Mouse (Mus musculus) liver, embryonic 13.5 days (tissue): Measurements from ENCODE around the gene Nr5a1. TPM values are rescaled to one million over a fixed set of nuclear protein-coding genes. Genes with fewer than 3 reads are reported as not detected.

ENCODE experiments used
- ATAC-seq: fragments of 200-750 bp; cut with Nextera tagmentation; 2 replicates; pipeline ENCODE4 v1.8.0; 2017; ENCODE audit warnings: low read depth, mild to moderate bottlenecking, moderate number of reproducible peaks, moderate library complexity
- DNase-seq: peaks from one replicate; pipeline ENCODE4 v3.0.0; 2022
- H3K27ac ChIP-seq: fragments of 300-500 bp; sonication (generic); 2 replicates; pipeline ENCODE4 v1.5.1; 2015; ENCODE audit warnings: moderate library complexity, mild to moderate bottlenecking, inconsistent platforms
- H3K27me3 ChIP-seq: fragments of 300-500 bp; sonication (generic); 2 replicates; pipeline ENCODE4 v1.6.1; 2015; ENCODE audit warnings: mild to moderate bottlenecking, inconsistent platforms
- H3K36me3 ChIP-seq: fragments of 300-500 bp; sonication (generic); 2 replicates; pipeline ENCODE4 v1.6.1; 2015; ENCODE audit warnings: mild to moderate bottlenecking, inconsistent platforms
- H3K4me1 ChIP-seq: fragments of 300-500 bp; sonication (generic); replicated peaks from 2 replicates; pipeline ENCODE4 v1.6.1; 2015; ENCODE audit warnings: inconsistent platforms
- H3K4me2 ChIP-seq: fragments of 300-500 bp; sonication (generic); 2 replicates; pipeline ENCODE4 v1.6.1; 2015; ENCODE audit warnings: inconsistent platforms, mild to moderate bottlenecking, moderate library complexity
- H3K4me3 ChIP-seq: fragments of 300-500 bp; sonication (generic); replicated peaks from 2 replicates; pipeline ENCODE4 v1.5.1; 2015; ENCODE audit warnings: mild to moderate bottlenecking, inconsistent platforms
- H3K9ac ChIP-seq: fragments of 300-500 bp; sonication (generic); 2 replicates; pipeline ENCODE4 v1.6.1; 2015; ENCODE audit warnings: mild to moderate bottlenecking, inconsistent platforms
- H3K9me3 ChIP-seq: fragments of 300-500 bp; sonication (generic); replicated peaks from 2 replicates; pipeline ENCODE4 v1.6.1; 2016; ENCODE audit warnings: inconsistent platforms
- WGBS: fragments of 180-500 bp; shearing (Covaris S2); methylation state at CpG from one replicate; pipeline ENCODE4 v1.1.7; 2015; ENCODE audit not compliant: insufficient replicate concordance; 5-methylcytosine and 5-hydroxymethylcytosine counted together
- polyA plus RNA-seq: library from polyadenylated mRNA; unstranded; fragments of >200 nt; fragmentation: Nextera tagmentation; extraction: Ambion mirVana; gene quantifications from 2 replicates; pipeline ENCODE4 v1.2.1, GENCODE M21; 2015

The Nr5a1 gene
- polyA plus RNA-seq, 1 experiment from 2014 or later, result not detected

GRCm38 (mm10) chr2:38700177-38700576 lies 14.2 kb downstream of the Nr5a1 start:
- Histone ChIP-seq H3K27ac (no peak overlapping the region), H3K9ac (no peak overlapping the region), H3K4me3 (no peak overlapping the region), H3K4me1 (0 out of 2 replicates have a peak, but pooled peaks cover 9% of the 10 kb centered on the region), H3K36me3 (no peaks in the 10 kb centered on the region), H3K27me3 (peaks cover 85% of the 10 kb centered on the region), H3K9me3 (no peaks in the 10 kb centered on the region), H3K4me2 (no peak overlapping the region)
- WGBS, result 49% methylated on average over 5 of the region's 5 CpGs
- DNase-seq (no peak), ATAC-seq (no peak)

GRCm38 (mm10) chr2:38698623-38699022 lies 15.7 kb downstream of the Nr5a1 start:
- H3K36me3 ChIP-seq, result no peaks in the 10 kb centered on the region
- no peak overlapping the region for H3K4me3 ChIP-seq
- H3K4me2 ChIP-seq, result no peak overlapping the region
- DNase-seq (no peak), ATAC-seq (no peak)
- 0 out of 2 replicates have a peak, but pooled peaks cover 9% of the 10 kb centered on the region for H3K4me1 ChIP-seq
- 67% methylated on average over 5 of the region's 5 CpGs for WGBS
- H3K27ac ChIP-seq, result no peak overlapping the region
- H3K9ac ChIP-seq, result no peak overlapping the region
- H3K9me3 ChIP-seq, result no peaks in the 10 kb centered on the region
- peaks cover 86% of the 10 kb centered on the region for H3K27me3 ChIP-seq

GRCm38 (mm10) chr2:38697128-38698120 lies 16.9 kb downstream of the Nr5a1 start:
- WGBS, result 53% methylated on average over 27 of the region's 27 CpGs
- no peaks in the 10 kb centered on the region for H3K9me3 ChIP-seq
- 0 out of 2 replicates have a peak, but pooled peaks cover 9% of the 10 kb centered on the region for H3K4me1 ChIP-seq
- no peaks in the 10 kb centered on the region for H3K36me3 ChIP-seq
- H3K4me3 ChIP-seq, result no peak overlapping the region
- no peak overlapping the region for H3K4me2 ChIP-seq
- no peak overlapping the region for H3K9ac ChIP-seq
- H3K27me3 ChIP-seq, result peaks cover 75% of the 10 kb centered on the region
- no peak overlapping the region for H3K27ac ChIP-seq
- DNase-seq (no peak), ATAC-seq (no peak)

GRCm38 (mm10) chr2:38695770-38696169 lies 18.6 kb downstream of the Nr5a1 start:
- H3K27me3 ChIP-seq, result peaks cover 64% of the 10 kb centered on the region
- H3K36me3 ChIP-seq, result no peaks in the 10 kb centered on the region
- H3K4me3 ChIP-seq, result no peak overlapping the region
- ATAC-seq, result no peak
- no peak for DNase-seq
- 0 out of 2 replicates have a peak, but pooled peaks cover 7% of the 10 kb centered on the region for H3K4me1 ChIP-seq
- WGBS, result 61% methylated on average over 9 of the region's 9 CpGs
- no peak overlapping the region for H3K27ac ChIP-seq
- H3K4me2 ChIP-seq, result no peak overlapping the region
- no peaks in the 10 kb centered on the region for H3K9me3 ChIP-seq
- no peak overlapping the region for H3K9ac ChIP-seq

GRCm38 (mm10) chr2:38691542-38691941 lies 22.8 kb downstream of the Nr5a1 start:
- DNase-seq (peak; percentile 22), ATAC-seq (no peak)
- 8% methylated on average over 8 of the region's 8 CpGs for WGBS
- peaks cover 63% of the 10 kb centered on the region for H3K27me3 ChIP-seq
- no peak overlapping the region for H3K9ac ChIP-seq
- no peak overlapping the region for H3K4me2 ChIP-seq
- peaks cover 7% of the 10 kb centered on the region for H3K4me1 ChIP-seq
- no peak overlapping the region for H3K27ac ChIP-seq
- no peak overlapping the region for H3K4me3 ChIP-seq
- no peaks in the 10 kb centered on the region for H3K36me3 ChIP-seq
- H3K9me3 ChIP-seq, result no peaks in the 10 kb centered on the region

GRCm38 (mm10) chr2:38689881-38690280 lies 24.5 kb downstream of the Nr5a1 start:
- Histone ChIP-seq H3K27ac (no peak overlapping the region), H3K9me3 (no peaks in the 10 kb centered on the region), H3K4me1 (peaks cover 7% of the 10 kb centered on the region), H3K27me3 (peaks cover 52% of the 10 kb centered on the region), H3K4me2 (no peak overlapping the region), H3K9ac (no peak overlapping the region), H3K4me3 (no peak overlapping the region), H3K36me3 (no peaks in the 10 kb centered on the region)
- ATAC-seq (no peak), DNase-seq (no peak)
- 61% methylated on average over 1 of the region's 1 CpGs for WGBS

- peak overlapping the region; percentile 36 for H3K4me3 ChIP-seq
- ATAC-seq (no peak), DNase-seq (no peak)
- 4% methylated on average over 21 of the region's 29 CpGs for WGBS
- no peaks in the 10 kb centered on the region for H3K9me3 ChIP-seq
- H3K4me2 ChIP-seq, result peak overlapping the region; percentile 54
- peaks cover 7% of the 10 kb centered on the region for H3K4me1 ChIP-seq
- peaks cover 42% of the 10 kb centered on the region for H3K27me3 ChIP-seq
- no peak overlapping the region for H3K9ac ChIP-seq
- H3K27ac ChIP-seq, result no peak overlapping the region
- no peaks in the 10 kb centered on the region for H3K36me3 ChIP-seq
Observed at GRCm38 (mm10) chr2:38688791-38689520, 25.4 kb downstream of the Nr5a1 start.

GRCm38 (mm10) chr2:38685746-38686145 lies 28.6 kb downstream of the Nr5a1 start:
- Histone ChIP-seq H3K4me1 (peaks cover 20% of the 10 kb centered on the region), H3K4me3 (no peak overlapping the region), H3K36me3 (no peaks in the 10 kb centered on the region), H3K4me2 (no peak overlapping the region), H3K27me3 (peaks cover 39% of the 10 kb centered on the region), H3K27ac (no peak overlapping the region), H3K9me3 (no peaks in the 10 kb centered on the region), H3K9ac (no peak overlapping the region)
- WGBS, result 50% methylated on average over 3 of the region's 3 CpGs
- DNase-seq (no peak), ATAC-seq (no peak)

- Histone ChIP-seq H3K4me1 (peaks cover 13% of the 10 kb centered on the region), H3K36me3 (no peaks in the 10 kb centered on the region), H3K9me3 (no peaks in the 10 kb centered on the region), H3K4me3 (no peak overlapping the region), H3K27ac (no peak overlapping the region), H3K27me3 (peaks cover 18% of the 10 kb centered on the region; the same call in 1 of the 2 replicates), H3K4me2 (no peak overlapping the region), H3K9ac (no peak overlapping the region)
- ATAC-seq (peak; percentile 77), DNase-seq (peak; percentile 20)
- WGBS, result 6% methylated on average over 5 of the region's 5 CpGs
Observed at GRCm38 (mm10) chr2:38683083-38683482, 31.3 kb downstream of the Nr5a1 start.

GRCm38 (mm10) chr2:38682209-38682608 lies 32.1 kb downstream of the Nr5a1 start:
- H3K4me3 ChIP-seq, result no peak overlapping the region
- H3K36me3 ChIP-seq, result no peaks in the 10 kb centered on the region
- ATAC-seq (no peak), DNase-seq (no peak)
- peaks cover 13% of the 10 kb centered on the region for H3K4me1 ChIP-seq
- H3K9me3 ChIP-seq, result no peaks in the 10 kb centered on the region
- no peak overlapping the region for H3K4me2 ChIP-seq
- 65% methylated on average over 5 of the region's 5 CpGs for WGBS
- H3K9ac ChIP-seq, result no peak overlapping the region
- 0 out of 2 replicates have a peak, but pooled peaks cover 11% of the 10 kb centered on the region for H3K27me3 ChIP-seq
- H3K27ac ChIP-seq, result no peak overlapping the region

GRCm38 (mm10) chr2:38678947-38679346 lies 35.4 kb downstream of the Nr5a1 start:
- H3K4me2 ChIP-seq, result no peak overlapping the region
- 0 out of 2 replicates have a peak, but pooled peaks cover 5% of the 10 kb centered on the region for H3K27me3 ChIP-seq
- H3K9me3 ChIP-seq, result no peaks in the 10 kb centered on the region
- no peaks in the 10 kb centered on the region for H3K36me3 ChIP-seq
- H3K27ac ChIP-seq, result no peak overlapping the region
- H3K4me3 ChIP-seq, result no peak overlapping the region
- DNase-seq, result no peak
- H3K9ac ChIP-seq, result no peak overlapping the region
- no peak for ATAC-seq
- H3K4me1 ChIP-seq, result peaks cover 13% of the 10 kb centered on the region
